Mouse (Mus musculus) duodenum, adult 2 months (tissue): ENCODE data around the gene Abhd16a. TPM values are rescaled to one million over a fixed set of nuclear protein-coding genes. Genes with fewer than 3 reads are reported as not detected.

Experiments used
- polyA plus RNA-seq: library from polyadenylated mRNA; depleted of rRNA; stranded (reverse); fragments of >200 nt; gene quantifications from 2 replicates; pipeline ENCODE4 v1.2.3, GENCODE M21; 2012; ENCODE audit warnings: low replicate concordance; rRNA removed

Gene Abhd16a
- 135 and 240 TPM in 2 replicates for polyA plus RNA-seq

DNA sequence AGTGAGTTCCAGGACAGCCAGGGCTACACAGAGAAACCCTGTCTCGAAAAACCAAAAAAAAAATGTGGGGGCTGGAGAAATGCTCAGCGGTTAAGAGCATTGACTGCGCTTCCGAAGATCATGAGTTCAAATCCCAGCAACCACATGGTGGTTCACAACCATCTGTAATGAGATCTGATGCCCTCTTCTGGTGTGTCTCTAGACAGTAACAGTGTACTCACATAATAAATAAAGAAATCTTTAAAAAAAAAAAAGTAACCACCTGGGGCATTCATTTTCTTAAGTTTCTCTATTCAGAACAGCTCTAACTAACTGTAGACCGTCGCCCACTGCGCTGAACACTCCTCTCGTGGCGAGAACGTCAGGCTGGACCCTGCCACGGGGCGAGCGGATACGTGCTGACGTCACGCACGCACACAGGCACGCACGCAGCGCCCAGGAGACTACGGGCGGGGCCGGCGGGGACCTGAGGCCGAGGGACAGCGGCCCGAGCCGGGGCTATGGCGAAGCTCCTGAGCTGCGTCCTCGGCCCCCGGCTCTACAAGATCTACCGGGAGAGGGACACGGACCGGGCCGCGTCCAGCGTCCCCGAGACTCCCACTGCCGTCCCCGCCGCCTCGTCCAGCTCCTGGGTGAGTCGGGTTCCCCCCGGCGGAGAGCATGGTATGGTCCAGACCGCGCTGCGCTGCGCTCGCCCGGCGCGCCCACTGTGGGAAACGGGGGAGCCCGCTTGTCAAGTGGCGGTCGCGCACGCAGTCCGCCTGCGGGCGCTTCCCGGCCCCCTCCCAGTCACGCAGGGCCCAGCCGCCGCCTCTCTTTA lies at the start of gene Abhd16a:
Gene Abhd16a, plus strand, starts transcription at position 439 of the 820 bp plus-strand sequence.

DNA sequence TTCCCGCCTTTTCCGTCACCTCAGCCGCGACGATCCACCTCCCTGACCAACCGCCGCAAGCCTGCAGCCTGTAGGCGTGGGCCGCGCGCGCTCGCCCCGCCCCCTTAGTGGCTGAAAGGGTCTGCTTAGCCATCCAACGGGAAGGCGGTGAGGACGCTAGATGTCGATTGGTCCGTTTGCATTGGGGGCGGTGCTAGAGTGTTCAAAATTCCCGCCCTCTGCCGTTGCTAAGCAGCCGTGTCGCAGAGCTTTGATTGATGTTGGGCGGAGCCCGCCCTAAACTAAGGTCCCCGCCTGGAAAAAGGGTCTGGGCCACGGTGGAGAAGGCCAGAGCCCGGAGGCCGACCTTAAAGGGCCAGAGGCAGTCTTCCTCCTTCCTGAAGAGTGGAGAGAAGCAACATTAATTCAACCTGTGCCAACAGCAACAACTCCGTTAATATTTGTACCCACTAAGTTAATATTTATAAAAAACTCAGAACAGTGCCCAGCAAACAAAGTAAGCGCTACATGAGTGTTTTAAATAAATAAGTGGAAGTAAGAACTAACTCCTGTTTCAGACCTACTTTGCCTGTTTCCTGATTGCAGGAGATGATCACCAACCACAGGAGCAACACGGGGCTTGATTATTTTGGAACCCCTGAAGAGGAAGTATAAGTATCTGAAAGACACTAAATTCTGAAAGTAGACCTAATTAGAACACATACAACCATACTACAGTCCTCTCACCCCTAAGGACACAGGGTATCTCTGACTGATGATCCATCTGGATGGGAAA lies 42.2 kb upstream of the Abhd16a start, which contains the start of gene Msh5:
Gene Msh5, minus strand, starts transcription at position 65 of the 775 bp plus-strand sequence.

DNA sequence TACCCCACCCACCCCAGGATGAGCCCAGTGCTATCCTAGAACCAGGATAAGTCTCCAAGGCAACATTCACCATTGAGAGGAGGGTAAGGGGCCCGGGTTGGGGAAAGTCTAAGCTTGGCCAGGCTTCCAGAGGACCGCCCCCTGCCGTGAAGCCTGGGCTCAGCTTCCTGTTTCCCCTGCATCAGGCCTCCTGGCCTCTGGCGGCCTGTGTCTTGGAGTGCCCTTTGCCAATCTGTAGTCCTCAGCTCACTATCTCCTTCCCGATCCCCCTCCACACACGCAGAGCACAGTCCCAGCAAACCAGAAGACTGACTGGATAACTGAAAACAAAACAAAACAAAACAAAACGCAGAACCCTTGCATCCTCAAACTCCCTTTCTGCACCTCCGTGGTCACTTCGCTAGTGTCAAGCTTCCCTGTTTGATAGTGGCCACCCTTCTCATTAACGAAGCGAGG lies 39.5 kb upstream of the Abhd16a start, which contains the start of gene Clic1:
Gene Clic1, plus strand, starts transcription at position 406 of the 456 bp plus-strand sequence.

DNA sequence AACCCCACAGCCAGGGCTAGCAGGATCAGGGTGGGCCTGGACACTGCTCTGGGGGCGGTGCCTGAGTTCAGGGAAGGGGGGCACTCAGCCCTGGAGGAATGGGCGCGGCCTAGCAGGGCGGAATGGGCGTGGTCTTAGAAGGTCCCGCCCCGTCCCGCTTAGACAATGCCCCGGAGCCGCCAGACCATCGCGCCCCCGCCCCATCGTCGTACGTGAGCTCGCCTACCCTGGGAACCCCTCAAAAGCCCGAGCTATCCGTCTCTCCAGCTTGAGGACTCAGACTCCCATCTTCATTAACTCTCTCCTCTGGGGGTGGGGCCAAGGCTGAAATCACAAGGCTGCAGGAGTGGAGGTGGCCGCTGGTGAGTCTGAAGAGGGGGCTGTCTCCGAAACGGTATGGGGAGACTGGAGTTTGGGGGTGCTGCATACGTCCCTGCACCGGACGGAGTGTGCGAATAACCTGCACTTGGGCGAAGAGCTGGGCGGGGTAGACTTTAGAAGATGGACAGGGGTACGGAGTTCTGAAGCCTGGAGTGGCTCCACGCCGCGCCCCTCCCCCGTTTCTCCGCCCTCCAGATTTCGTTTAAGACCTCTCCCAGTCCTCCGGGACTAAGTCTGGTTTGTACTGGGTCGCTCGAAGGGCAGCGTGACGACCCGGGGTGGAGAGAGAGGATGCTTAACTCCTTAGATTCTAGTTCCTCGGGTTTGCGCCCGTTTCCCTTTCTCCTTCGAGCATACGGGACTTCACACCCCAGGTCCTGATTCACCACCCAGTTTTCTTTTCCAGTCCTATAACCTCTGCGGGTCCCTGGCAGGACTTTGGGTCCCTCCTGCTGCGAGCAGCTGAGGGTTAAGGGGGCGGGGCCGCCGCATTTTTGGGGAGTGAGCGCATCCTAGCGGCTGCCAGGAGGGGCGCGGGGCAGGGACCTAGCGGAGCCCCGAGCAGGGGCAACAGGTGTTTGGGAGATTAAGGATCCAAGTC lies 29.9 kb upstream of the Abhd16a start, which contains the start of gene Ddah2:
Gene Ddah2, plus strand, starts transcription at position 125 of the 982 bp plus-strand sequence.

DNA sequence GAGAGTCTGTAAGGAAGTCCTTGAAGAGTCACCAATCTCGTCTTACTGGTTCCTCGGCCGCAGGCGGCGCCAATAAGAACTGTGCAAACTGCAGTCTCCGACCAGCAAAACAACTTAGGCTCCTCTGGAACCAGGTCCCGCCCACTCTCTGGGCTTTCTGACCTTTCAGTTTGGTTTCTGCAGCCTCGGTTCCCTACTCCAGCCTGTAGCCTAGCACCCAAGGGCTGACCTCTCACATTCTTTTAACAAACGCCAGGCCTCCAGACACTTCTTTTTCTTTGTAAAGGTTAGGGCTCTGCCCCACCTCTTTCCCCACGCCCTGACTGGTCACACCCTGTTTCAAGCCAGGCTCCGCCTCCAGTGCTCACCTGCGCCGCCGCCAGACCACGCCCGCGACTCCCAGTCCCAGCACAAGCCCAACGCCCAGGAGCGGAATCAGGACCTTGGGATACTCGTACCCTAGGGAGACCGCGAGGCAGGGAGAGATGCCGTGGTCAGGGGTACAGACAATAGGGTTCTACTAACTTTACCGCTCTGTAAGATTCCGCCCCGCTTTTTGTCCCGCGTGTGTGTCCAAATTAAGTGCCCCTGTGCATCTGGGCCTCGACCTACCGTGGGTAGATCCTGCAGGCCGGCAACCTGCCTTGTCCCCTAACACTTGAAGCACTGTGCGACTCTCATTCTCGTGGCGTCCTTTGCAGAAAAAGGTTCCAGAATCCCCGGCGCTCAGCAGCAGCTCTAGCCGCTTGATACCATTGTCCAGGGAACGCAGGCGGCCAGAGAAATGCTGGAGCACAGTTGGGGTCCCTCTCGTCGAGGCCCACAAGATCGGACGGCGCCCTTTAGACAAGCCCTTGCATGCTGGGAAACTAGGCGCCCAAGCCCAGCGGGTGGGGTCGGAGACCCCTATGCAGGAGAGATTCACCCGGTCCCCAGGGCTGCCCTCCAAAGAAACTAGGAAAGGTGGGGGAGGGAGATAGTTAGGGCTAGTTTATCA lies 23.8 kb upstream of the Abhd16a start, which contains the start of gene Ly6g6c:
Gene Ly6g6c, plus strand, starts transcription at position 438 of the 997 bp plus-strand sequence.

DNA sequence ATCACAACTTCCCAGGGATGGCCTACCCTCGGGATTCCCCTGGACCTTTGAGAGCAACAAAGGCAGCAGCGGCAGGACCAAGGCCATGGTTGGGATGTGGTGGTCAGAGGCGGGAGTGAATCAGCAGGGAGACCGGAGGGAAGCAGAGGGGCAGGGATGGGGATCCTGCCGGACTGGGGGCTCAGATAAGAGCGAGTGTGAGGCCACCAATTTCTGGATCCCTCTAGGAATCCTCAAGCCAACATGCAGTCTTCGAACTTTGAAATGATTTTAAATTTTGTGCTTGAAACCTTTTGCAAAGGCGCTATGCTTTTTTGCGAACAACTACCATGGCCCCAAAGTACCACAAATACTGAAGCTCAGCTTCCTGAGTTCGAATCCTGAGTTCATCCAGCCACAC lies 23.0 kb upstream of the Abhd16a start, which contains the start of gene Mpig6b:
Gene Mpig6b, minus strand, starts transcription at position 101 of the 400 bp plus-strand sequence.

DNA sequence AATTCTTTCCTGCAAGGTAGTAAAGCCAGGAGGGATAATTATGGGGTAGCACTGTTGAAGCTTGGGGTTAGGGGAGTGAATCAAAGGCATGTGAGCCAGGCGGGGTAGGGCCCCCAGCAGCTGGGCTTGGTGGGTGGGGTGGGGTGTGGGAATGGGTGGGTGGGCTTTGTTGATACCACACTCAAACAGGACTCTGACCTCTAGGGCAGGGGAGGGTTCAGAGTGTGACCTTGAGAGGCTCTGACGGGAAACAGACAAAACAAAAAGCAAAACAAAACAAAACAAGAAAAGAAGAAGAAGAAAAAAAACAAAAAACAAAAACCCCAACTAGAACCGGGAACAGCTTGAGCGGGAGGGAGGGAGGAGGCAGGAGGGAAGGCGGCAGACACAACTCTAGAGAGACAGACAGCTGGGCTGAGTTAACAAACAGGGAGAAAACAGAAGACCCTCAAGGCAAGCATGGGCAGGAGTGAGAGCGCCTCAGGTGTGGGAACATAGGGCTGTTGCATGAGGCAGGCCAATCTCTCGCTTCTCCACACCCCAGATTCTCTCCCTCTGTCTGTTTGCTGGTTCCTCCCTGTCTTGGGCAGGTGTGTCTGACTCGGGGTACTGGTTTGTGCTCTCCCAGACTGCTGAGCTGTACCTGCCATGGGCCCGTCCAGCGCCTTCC lies 12.4 kb upstream of the Abhd16a start, which contains the start of gene Ly6g6e:
Gene Ly6g6e, plus strand, starts transcription at position 396 of the 670 bp plus-strand sequence.

DNA sequence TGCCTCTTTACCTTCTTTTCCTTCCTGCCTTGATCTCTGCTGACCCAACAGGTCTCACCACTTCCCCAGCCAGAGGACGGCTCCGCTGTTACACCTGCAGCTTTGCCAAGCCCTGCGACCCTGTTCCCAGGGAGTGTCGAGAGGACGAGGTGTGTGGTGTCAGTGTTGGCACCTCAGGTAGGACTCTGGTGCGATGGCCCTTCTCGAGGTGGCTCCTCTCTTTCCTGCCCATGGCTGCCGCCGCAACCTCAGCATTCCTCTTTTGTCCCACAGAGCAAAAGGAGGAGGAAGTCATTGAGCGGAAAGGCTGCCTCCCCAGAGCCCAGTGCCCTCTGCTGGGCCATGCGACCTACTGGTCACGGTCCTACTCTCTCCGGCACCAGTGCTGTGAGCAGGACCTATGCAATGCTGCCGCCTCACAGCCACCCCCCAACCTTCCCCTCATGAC lies 11.3 kb upstream of the Abhd16a start, which contains the start of gene Ly6g6d:
Gene Ly6g6d, minus strand, starts transcription at position 280 of the 448 bp plus-strand sequence.

DNA sequence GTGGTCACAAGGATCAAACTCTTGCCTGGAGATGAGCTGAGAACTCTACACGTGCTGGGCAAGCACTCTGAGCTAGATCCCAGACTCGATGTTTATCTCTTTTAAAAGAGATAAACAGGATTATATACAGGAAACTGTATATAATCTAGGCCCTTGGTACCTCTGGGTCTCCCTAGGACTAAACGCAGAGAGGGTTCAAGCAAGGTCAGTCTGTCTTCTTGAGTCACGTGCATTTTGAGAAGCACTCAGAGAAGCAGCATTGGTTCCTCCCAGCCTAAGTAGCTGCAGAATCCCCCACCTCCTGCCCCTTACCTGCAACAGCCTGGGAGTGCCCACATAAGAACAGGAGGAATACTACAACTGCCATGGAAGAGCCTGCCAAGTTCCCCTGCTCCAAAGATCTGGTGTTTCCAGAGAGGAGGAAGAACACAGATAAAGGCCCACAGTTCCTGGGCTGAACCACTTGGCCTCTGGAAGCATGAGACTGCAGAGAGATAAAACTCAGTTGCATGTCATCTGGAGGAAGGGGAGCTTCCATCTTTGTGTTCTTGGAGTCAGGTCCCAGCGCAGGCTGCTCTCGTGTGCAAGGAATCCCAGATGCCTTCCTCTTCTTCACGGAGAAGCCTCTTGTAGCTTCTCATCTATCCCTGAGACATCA lies 3.7 kb upstream of the Abhd16a start, which contains the start of gene Ly6g6f:
Gene Ly6g6f, minus strand, starts transcription at position 403 of the 658 bp plus-strand sequence.

DNA sequence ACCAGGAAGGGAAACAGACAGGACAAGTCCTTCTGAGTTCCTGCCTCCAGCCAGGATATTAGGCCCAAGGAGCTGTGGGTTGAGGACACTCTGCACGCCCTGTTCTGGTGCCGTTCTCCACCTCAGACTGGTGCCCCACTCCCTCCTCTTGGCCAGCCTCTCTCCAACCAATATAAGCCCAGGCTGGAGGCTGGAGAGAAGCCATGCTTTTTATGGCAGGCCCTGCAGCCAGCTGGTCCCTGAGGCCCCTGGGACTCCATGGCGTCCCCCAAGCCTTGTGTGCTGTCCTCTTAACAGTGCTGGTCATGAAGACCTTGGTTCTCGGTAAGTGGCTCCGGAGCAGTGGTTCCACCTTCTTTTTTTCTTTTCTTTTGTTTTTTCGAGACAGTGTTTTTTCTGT lies 19.0 kb downstream of the Abhd16a start, which contains the start of gene Ly6g5c:
Gene Ly6g5c, plus strand, starts transcription at position 183 of the 400 bp plus-strand sequence.

DNA sequence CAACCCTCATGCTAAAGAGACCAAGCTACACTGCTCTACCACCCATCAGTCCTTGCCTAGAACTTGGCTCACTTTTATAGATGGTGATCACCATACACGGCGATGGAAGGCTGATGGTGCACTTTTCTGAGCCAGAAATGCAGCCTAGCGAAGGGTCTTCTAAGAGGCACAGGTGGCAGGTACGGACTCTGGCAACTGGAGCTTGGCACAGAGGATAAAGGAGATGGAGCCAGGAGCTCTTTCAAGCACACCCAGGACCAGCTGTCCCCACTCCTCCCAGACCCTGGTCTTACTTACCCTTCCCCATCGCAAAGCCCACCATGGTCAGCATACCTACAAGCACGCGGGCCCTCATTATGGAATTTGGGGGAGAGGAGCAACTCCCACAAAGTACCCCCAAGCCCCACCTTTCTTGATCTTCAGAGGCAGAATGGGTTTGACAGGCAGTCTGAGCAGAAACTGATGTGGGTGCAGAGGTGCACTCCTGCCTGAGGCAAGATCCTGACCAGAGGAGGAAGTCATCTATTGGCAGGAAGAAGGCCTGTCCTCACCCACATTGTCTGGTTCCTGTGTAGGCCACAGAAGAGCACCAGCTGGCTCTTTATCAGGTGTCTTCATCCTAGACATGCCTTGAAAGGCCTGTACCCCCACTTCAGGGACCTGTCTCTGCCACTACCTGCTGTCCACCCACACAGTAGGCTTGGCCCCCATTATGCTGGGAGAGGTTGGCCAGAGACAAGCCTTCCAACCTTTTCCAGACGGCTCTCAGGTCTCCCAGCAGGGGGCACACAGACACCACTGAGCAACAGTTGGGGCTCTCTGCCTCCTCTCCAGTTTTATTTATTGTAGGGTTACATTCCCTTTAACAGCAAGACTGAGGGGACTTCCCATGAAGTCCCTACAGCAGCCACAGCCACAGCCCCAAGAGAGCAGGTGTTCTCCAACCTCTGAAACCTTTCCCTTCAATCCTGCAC lies 26.3 kb downstream of the Abhd16a start, which contains the start of gene Ly6g5b:
Gene Ly6g5b, minus strand, starts transcription at position 383 of the 974 bp plus-strand sequence.

DNA sequence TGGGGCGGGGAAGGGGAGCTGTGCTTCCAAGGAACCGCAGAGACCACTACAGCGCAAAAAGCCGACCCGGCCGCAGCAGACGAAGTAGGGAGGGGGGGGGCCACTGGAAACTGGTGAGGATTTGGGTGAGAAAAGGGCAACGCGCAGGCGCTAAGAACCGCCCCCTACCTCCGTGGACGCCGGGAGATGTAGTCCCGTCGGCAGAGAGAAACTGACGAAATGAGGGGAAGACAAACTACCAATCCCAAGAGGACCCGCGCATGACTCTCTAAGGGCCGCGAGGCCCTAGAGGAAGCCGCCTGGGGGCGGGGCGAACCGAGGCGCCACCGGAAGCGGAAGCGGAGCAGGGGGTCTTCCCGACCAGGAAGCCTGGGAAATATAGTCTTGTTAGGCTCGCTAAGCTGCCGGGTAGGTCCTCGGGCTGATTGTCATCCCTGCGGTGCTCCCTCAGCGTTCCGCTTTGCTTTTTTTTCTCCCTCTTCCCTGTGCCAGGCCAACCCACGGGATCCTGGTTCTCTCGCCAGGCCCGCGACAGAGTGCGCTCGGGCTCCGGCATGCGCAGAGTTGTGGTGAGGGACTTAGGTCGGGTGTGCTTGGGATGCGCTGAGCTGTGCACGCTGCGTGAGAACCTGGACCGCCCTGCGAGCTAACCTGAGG lies 32.2 kb downstream of the Abhd16a start, which contains the start of gene Gpank1:
Gene Gpank1, plus strand, starts transcription at position 313 of the 657 bp plus-strand sequence.

DNA sequence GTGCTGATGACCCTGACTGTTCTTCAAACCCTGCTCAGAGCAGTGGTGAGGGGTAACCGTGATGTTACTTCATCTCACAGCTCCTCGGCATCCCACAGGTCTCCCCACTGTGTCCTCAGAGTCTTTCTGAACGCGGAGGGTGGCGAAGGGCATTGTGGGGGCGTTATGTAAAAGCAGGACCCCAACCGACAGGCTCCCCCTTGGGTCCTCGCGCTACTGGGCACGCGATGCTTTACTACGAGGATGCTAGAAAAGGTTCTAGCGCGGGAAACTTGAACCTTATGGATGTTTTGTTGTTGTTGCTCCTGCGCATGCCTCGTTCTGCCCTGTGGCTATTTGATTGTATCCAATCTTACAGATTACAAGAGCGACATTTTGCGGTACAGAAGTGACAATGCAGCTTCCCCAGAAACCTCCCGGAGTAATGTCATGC lies 32.8 kb downstream of the Abhd16a start, which contains the start of gene Csnk2b:
Gene Csnk2b, minus strand, starts transcription at position 183 of the 433 bp plus-strand sequence.

DNA sequence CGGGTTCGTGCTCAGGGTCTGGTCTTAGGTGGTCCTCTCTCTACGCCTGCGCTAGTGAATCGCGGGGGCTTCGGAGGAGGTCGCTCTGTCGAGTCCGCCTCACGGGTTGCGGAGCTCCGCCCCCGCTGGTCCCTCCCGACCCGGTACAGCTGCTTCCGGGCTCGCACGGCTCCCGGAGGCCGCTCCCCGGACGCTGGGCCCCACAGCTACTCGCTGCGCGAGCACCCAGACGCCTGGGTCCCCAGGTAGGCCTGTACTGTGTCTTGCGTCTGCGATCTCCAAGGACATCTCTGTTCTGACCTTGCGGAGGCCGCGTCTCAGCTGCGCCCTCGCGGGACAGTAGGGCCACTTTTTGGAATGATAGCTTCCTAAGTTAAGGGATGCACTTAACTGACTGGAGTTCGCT lies 37.1 kb downstream of the Abhd16a start, which contains the start of gene D17H6S53E:
Gene D17H6S53E, plus strand, starts transcription at position 168 of the 406 bp plus-strand sequence.

DNA sequence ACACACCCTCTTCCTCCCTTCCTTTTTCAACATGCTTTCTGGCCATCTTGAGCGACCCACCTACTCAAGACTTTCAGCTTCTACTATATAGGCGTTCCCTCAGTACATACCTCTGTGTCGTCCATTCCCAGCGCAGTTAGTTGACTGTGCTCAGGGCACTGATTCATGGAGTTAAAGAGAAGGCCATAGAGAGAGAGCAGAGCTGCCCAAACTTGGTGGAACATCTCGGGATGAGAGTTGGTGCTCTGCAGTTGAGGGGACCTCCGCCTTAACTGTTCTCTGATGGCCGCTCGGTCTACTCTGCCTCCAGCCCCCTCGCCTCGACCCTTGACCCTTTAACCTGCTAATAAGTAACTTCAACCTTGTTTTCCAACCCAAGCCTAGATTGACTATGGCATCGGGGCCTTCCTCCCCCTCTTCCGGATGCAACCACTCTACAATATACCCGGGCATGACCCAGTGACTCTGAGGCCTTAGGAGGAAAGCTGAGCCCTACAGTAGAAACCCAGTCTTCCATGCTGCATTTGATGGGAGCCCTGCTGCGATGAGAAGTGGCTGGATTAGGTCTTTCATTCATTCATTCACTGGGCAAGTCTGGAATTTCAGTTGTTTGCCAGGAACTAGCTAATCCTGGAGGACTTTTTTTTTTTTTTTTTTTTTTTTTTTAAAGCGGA lies 42.6 kb downstream of the Abhd16a start, which contains the start of gene Apom:
Gene Apom, minus strand, starts transcription at position 551 of the 674 bp plus-strand sequence.

